Mouse (Mus musculus) ES-E14 (cell line): ENCODE results near the gene Meltf. TPM values are rescaled to one million over a fixed set of nuclear protein-coding genes. Genes with fewer than 3 reads are reported as not detected.

ENCODE experiments used
- DNase-seq: peaks from one replicate; pipeline ENCODE4 v3.0.0-alpha.2; 2013; ENCODE audit warnings: low read depth, low spot score
- H3K27ac ChIP-seq: 2 replicates; pipeline ENCODE4 v1.5.1; 2012; ENCODE audit warnings: low read depth, mild to moderate bottlenecking, low read length, moderate library complexity, mixed read lengths; ENCODE audit not compliant: poor library complexity, insufficient read depth, severe bottlenecking
- H3K36me3 ChIP-seq: 2 replicates; pipeline ENCODE4 v1.6.1; 2012; ENCODE audit warnings: mild to moderate bottlenecking, low read length, moderate library complexity, mixed read lengths; ENCODE audit not compliant: control insufficient read depth, poor library complexity, insufficient read depth, severe bottlenecking
- H3K4me1 ChIP-seq, 2 experiments: fragments of 150-350 bp in 1 of 2; sonication (generic) in 1 of 2; 2 replicates each; pipeline ENCODE4 v1.6.1; 2012; ENCODE audit warnings: low read length in 2 of 2, mild to moderate bottlenecking in 1 of 2, mixed read lengths in 1 of 2; ENCODE audit not compliant: control insufficient read depth in 2 of 2, insufficient read depth in 2 of 2, poor library complexity in 1 of 2
- H3K4me3 ChIP-seq, 2 experiments: fragments of 150-350 bp in 1 of 2; sonication (generic) in 1 of 2; 2 replicates each; pipeline ENCODE4 v1.5.1; 2012; ENCODE audit warnings: low read length in 2 of 2, low read depth in 1 of 2, mild to moderate bottlenecking in 1 of 2, mixed read lengths in 1 of 2; ENCODE audit not compliant: insufficient read depth in 1 of 2, poor library complexity in 1 of 2, severe bottlenecking in 1 of 2
- H3K9ac ChIP-seq: 2 replicates; pipeline ENCODE4 v1.6.1; 2012; ENCODE audit warnings: low read depth, mild to moderate bottlenecking, low read length, mixed read lengths; ENCODE audit not compliant: poor library complexity, insufficient read depth, severe bottlenecking
- H3K9me3 ChIP-seq: fragments of 150-350 bp; sonication (generic); 2 replicates; pipeline ENCODE4 v1.6.1; 2012; ENCODE audit warnings: low read depth, mild to moderate bottlenecking, low read length; ENCODE audit not compliant: control insufficient read depth, insufficient read depth
- CHD2 ChIP-seq: IDR thresholded peaks from 2 replicates; pipeline ENCODE4 v1.6.1; 2014; ENCODE audit warnings: mild to moderate bottlenecking, low read depth, low read length, inconsistent platforms
- HCFC1 ChIP-seq: IDR thresholded peaks from 2 replicates; pipeline ENCODE4 v1.6.1; 2012; ENCODE audit warnings: low read length, inconsistent platforms, borderline replicate concordance; ENCODE audit not compliant: insufficient read depth
- MAFK ChIP-seq: IDR thresholded peaks from 2 replicates; pipeline ENCODE4 v1.6.1; 2014; ENCODE audit warnings: mild to moderate bottlenecking, low read depth, low read length, inconsistent platforms; ENCODE audit not compliant: insufficient read depth
- ZC3H11A ChIP-seq: IDR thresholded peaks from 2 replicates; pipeline ENCODE4 v1.6.1; 2012; ENCODE audit warnings: low read depth, mild to moderate bottlenecking, inconsistent platforms, low read length, borderline replicate concordance
- ZNF384 ChIP-seq: IDR thresholded peaks from 2 replicates; pipeline ENCODE4 v1.6.1; 2012; ENCODE audit warnings: low read depth, low read length, inconsistent platforms
- in situ Hi-C, 2 experiments: fragments of 600-800 bp; cut with MboI; formaldehyde crosslinking; loops; one replicate each; pipeline ENCODE4 v1.15.1; 2025; ENCODE audit warnings: low sequenced_read_pairs in 2 of 2, inconsistent platforms in 1 of 2; ENCODE audit not compliant: unreplicated experiment in 2 of 2
- total RNA-seq: library from RNA; depleted of rRNA; stranded (reverse); fragments of 300-350 nt; gene quantifications from 2 replicates; pipeline ENCODE4 v1.2.3, GENCODE M21; 2012

Meltf gene
- total RNA-seq, 1 experiment, result 0.40 TPM

DNA sequence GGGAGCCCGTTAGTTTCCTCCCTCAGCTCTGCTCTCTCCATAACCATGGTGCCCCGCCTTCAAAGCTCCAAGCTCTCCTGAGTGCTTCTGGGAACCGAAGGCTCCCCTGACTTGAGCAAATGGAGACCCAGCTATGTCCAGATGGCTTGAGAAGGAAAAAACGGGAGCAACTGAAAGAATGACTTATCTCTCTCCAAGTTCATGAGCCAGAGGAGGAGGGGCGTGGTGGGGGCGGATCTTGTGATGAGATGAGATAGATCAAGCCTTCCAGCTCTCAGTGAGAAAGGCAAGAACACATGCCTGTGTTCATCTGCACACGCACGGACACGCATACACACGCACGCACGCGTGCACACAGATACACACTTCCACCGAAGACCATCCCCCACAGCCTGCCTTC lies 4.7 kb downstream of the Meltf start:
- in situ Hi-C loops, result no loop called here
- TF ChIP-seq ZNF384 (no peak), HCFC1 (no peak), ZC3H11A (no peak), CHD2 (no peak), MAFK (no peak)
- DNase-seq, result no peak
- Histone ChIP-seq H3K4me1 (peaks cover 7 to 18% of the 10 kb centered on the region in 2 experiments; a peak in 2 of 4 replicates), H3K36me3 (no peaks in the 10 kb centered on the region), H3K9me3 (no peaks in the 10 kb centered on the region), H3K9ac (no peak overlapping the region), H3K4me3 (peak overlapping the region in 1 of 2 experiments; percentile 8; a peak in 1 of 4 replicates), H3K27ac (no peak overlapping the region)

DNA sequence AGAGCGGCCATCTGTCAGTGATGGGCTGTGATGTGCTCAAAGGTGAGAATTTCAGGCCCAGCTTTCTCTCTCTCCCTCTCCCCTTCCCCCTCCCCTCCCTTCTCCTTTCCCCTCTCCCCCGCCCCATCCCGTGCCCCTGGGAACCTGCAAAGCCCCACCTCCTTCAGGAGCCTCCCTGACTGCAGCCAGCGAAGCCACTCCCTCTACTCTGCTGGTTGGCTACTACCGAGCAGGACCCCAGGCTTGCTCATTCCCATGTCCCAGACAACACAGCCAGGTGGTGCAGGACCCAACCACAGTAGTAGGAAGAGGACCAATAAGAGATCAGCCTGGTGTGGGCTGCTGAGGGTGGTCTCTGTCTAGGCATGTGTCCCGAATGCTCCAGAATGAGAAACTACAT lies 5.3 kb downstream of the Meltf start:
- H3K36me3 ChIP-seq, result no peaks in the 10 kb centered on the region
- no peaks in the 10 kb centered on the region for H3K9me3 ChIP-seq
- no peak for DNase-seq
- no peak overlapping the region for H3K27ac ChIP-seq
- no peak overlapping the region for H3K9ac ChIP-seq
- TF ChIP-seq ZC3H11A, result no peak
- no peak for TF ChIP-seq CHD2
- no peak for TF ChIP-seq HCFC1
- no peak for TF ChIP-seq ZNF384
- no peak for TF ChIP-seq MAFK
- H3K4me3 ChIP-seq, result peak overlapping the region; percentile 8 to 46; a peak in 3 of 4 replicates
- H3K4me1 ChIP-seq, result peaks cover 7 to 16% of the 10 kb centered on the region in 2 experiments; a peak in 2 of 4 replicates
- in situ Hi-C loops, result no loop called here

DNA sequence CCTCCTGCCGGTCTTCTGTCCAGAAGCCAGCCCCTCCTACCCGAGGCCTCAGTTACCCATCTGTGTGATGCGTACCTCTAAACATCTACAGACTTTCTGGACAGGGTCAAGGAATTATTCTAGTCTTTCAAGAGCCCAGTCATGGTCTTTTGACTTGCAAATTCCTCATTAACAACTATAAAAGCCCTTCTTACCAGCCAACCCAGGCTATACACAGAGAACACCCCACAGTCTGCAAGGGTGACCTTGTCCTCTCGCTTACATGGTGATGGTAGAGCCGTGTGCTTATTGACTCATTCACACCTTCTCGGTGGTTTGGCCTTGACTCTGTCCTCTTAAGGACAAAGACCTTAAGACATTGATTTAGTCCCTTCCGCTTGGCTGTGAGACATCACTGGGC lies 12.3 kb downstream of the Meltf start:
- no peak overlapping the region for H3K4me3 ChIP-seq
- no peak for DNase-seq
- no peaks in the 10 kb centered on the region for H3K9me3 ChIP-seq
- no peak overlapping the region for H3K27ac ChIP-seq
- peaks cover 10 to 48% of the 10 kb centered on the region in 2 experiments; a peak in 3 of 4 replicates for H3K4me1 ChIP-seq
- no peak overlapping the region for H3K9ac ChIP-seq
- no peaks in the 10 kb centered on the region for H3K36me3 ChIP-seq
- in situ Hi-C loops, result no loop called here
- no peak for TF ChIP-seq CHD2
- TF ChIP-seq MAFK, result peak; percentile 74

DNA sequence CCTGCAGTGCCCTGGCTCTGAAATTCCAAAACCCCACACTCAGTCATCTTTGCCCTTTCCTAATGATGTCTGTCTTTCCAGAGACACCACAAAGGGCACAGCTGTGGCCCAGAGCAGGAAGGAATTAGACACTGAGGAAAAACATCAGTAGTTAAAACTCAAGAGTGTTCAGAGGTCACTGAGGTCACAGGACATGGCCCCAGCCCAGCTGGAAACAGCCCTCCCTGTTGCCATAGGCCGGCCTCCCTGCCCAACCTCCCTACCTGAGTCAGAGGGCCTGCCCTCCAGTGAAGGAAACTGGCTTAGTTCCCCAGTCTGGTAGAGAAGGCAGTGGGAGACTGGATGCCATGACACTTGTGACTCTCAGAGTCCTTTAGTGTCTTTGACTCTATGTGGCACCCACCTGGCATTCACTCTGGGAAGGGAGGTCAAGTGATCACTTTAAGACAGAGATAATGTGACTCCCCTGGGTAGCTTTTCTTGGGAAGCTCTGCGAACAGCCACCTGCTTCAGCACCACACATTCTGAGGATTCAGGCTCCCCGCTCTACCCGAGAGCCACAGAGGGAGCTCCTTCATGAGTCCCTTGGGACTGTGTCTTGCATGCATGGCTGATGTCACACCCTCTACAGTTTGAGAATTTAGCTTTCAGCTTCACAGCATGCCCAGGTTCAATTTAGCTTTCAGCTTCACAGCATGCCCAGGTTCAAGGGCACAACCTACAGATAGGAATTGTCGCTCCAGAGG lies 15.0 kb downstream of the Meltf start:
- H3K36me3 ChIP-seq, result no peaks in the 10 kb centered on the region
- DNase-seq, result no peak
- no peak for TF ChIP-seq ZC3H11A
- no peak for TF ChIP-seq HCFC1
- no peak for TF ChIP-seq CHD2
- no peak for TF ChIP-seq MAFK
- no peak for TF ChIP-seq ZNF384
- no peak overlapping the region for H3K9ac ChIP-seq
- no peaks in the 10 kb centered on the region for H3K9me3 ChIP-seq
- in situ Hi-C loops, result no loop called here
- H3K4me1 ChIP-seq, result peaks cover 7 to 48% of the 10 kb centered on the region in 2 experiments; a peak in 3 of 4 replicates
- no peak overlapping the region for H3K4me3 ChIP-seq
- H3K27ac ChIP-seq, result no peak overlapping the region
